Mouse (Mus musculus) midbrain, embryonic 15.5 days (tissue): ENCODE measurements around the gene Gtf3c3. TPM values are rescaled to one million over a fixed set of nuclear protein-coding genes. Genes with fewer than 3 reads are reported as not detected.
A peak's percentile ranks its signal among the peaks of the same experiment; 100 is the strongest.

Experiments used
- ATAC-seq: fragments of 200-750 bp; cut with Nextera tagmentation; replicated peaks from 2 replicates; pipeline ENCODE4 v1.8.0; 2017; ENCODE audit warnings: moderate TSS enrichment
- H3K27ac ChIP-seq: fragments of 300-500 bp; sonication (generic); 2 replicates; pipeline ENCODE4 v1.5.1; 2015; ENCODE audit warnings: mild to moderate bottlenecking, inconsistent platforms
- H3K27me3 ChIP-seq: fragments of 300-500 bp; sonication (generic); replicated peaks from 2 replicates; pipeline ENCODE4 v1.6.1; 2015; ENCODE audit warnings: inconsistent platforms
- H3K36me3 ChIP-seq: fragments of 300-500 bp; sonication (generic); replicated peaks from 2 replicates; pipeline ENCODE4 v1.6.1; 2015; ENCODE audit warnings: inconsistent platforms
- H3K4me1 ChIP-seq: fragments of 300-500 bp; sonication (generic); 2 replicates; pipeline ENCODE4 v1.6.1; 2015; ENCODE audit warnings: inconsistent platforms
- H3K4me2 ChIP-seq: fragments of 300-500 bp; sonication (generic); 2 replicates; pipeline ENCODE4 v1.6.1; 2015; ENCODE audit warnings: inconsistent platforms, mild to moderate bottlenecking, moderate library complexity
- H3K4me3 ChIP-seq: fragments of 300-500 bp; sonication (generic); 2 replicates; pipeline ENCODE4 v1.5.1; 2015; ENCODE audit warnings: mild to moderate bottlenecking, inconsistent platforms
- H3K9ac ChIP-seq: fragments of 300-500 bp; sonication (generic); 2 replicates; pipeline ENCODE4 v1.6.1; 2015; ENCODE audit warnings: mild to moderate bottlenecking, inconsistent platforms
- H3K9me3 ChIP-seq: fragments of 300-500 bp; sonication (generic); 2 replicates; pipeline ENCODE4 v1.6.1; 2016; ENCODE audit warnings: inconsistent platforms
- WGBS: fragments of 180-500 bp; shearing (Covaris S2); methylation state at CpG from one replicate; pipeline ENCODE4 v1.1.7; 2015; ENCODE audit warnings: mixed read lengths; 5-methylcytosine and 5-hydroxymethylcytosine counted together
- polyA plus RNA-seq: library from polyadenylated mRNA; unstranded; fragments of >200 nt; fragmentation: Nextera tagmentation; extraction: Ambion mirVana; gene quantifications from 2 replicates; pipeline ENCODE4 v1.2.1, GENCODE M21; 2015

The Gtf3c3 gene
- polyA plus RNA-seq, result 22.1 and 23.2 TPM in 2 replicates

- H3K27me3 ChIP-seq, result no peaks in the 10 kb centered on the region
- peak within 1 kb of the TSS; percentile 40; the same call in 1 of the 2 replicates for H3K27ac ChIP-seq
- peak; percentile 100 for ATAC-seq
- 3% methylated on average over 39 of the region's 39 CpGs for WGBS
- H3K9ac ChIP-seq, result peak within 1 kb of the TSS; percentile 82
- H3K4me3 ChIP-seq, result peak within 1 kb of the TSS; percentile 90
- H3K9me3 ChIP-seq, result no peaks in the 10 kb centered on the region
- peaks cover 26% of the 10 kb centered on the region for H3K4me1 ChIP-seq
- peak within 1 kb of the TSS; percentile 77 for H3K4me2 ChIP-seq
- no peaks in the 10 kb centered on the region; the same call in 1 of the 2 replicates for H3K36me3 ChIP-seq
Observed at GRCm38 (mm10) chr1:54438340-54439079, at the start of gene Gtf3c3. Gene Gtf3c3 (minus strand): TSS chr1:54438971.

- Histone ChIP-seq H3K36me3 (peaks cover 32% of the 10 kb centered on the region), H3K9ac (no peak overlapping the region), H3K9me3 (no peaks in the 10 kb centered on the region), H3K27me3 (no peaks in the 10 kb centered on the region), H3K27ac (no peak overlapping the region), H3K4me1 (no peaks in the 10 kb centered on the region), H3K4me3 (no peak overlapping the region), H3K4me2 (no peak overlapping the region)
- WGBS, result 50% methylated on average over 3 of the region's 3 CpGs
- ATAC-seq, result peak; percentile 58; the same call in 1 of the 2 replicates
Observed at GRCm38 (mm10) chr1:54484744-54485420, 46.1 kb upstream of the Gtf3c3 start.

- ATAC-seq, result no peak
- Histone ChIP-seq H3K4me1 (no peaks in the 10 kb centered on the region), H3K9ac (no peak overlapping the region), H3K27me3 (no peaks in the 10 kb centered on the region), H3K36me3 (peaks cover 26% of the 10 kb centered on the region), H3K4me2 (no peak overlapping the region), H3K27ac (no peak overlapping the region), H3K4me3 (no peak overlapping the region), H3K9me3 (no peaks in the 10 kb centered on the region)
- 96% methylated on average over 12 of the region's 12 CpGs for whole genome bisulfite sequencing
Observed at GRCm38 (mm10) chr1:54480491-54480890, 41.7 kb upstream of the Gtf3c3 start.

- Histone ChIP-seq H3K4me2 (no peak overlapping the region), H3K27me3 (no peaks in the 10 kb centered on the region), H3K4me3 (no peak overlapping the region), H3K4me1 (no peaks in the 10 kb centered on the region), H3K9ac (no peak overlapping the region), H3K36me3 (no peaks in the 10 kb centered on the region), H3K9me3 (no peaks in the 10 kb centered on the region), H3K27ac (no peak overlapping the region)
- no peak for ATAC-seq
Observed at GRCm38 (mm10) chr1:54468662-54469061, 29.9 kb upstream of the Gtf3c3 start.

GRCm38 (mm10) chr1:54467366-54467765 lies 28.6 kb upstream of the Gtf3c3 start:
- WGBS, result 97% methylated on average over 1 of the region's 1 CpGs
- Histone ChIP-seq H3K9me3 (no peaks in the 10 kb centered on the region), H3K4me3 (no peak overlapping the region), H3K27ac (no peak overlapping the region), H3K9ac (no peak overlapping the region), H3K4me2 (no peak overlapping the region), H3K36me3 (no peaks in the 10 kb centered on the region), H3K27me3 (no peaks in the 10 kb centered on the region), H3K4me1 (no peaks in the 10 kb centered on the region)
- no peak for ATAC-seq

GRCm38 (mm10) chr1:54452116-54452515 lies 13.3 kb upstream of the Gtf3c3 start:
- H3K4me3 ChIP-seq, result no peak overlapping the region
- H3K9ac ChIP-seq, result no peak overlapping the region
- WGBS, result 91% methylated on average over 2 of the region's 2 CpGs
- H3K9me3 ChIP-seq, result no peaks in the 10 kb centered on the region
- no peak overlapping the region for H3K27ac ChIP-seq
- H3K4me2 ChIP-seq, result no peak overlapping the region
- H3K36me3 ChIP-seq, result no peaks in the 10 kb centered on the region
- no peaks in the 10 kb centered on the region for H3K27me3 ChIP-seq
- no peaks in the 10 kb centered on the region for H3K4me1 ChIP-seq
- ATAC-seq, result no peak

GRCm38 (mm10) chr1:54448833-54449232 lies 10.1 kb upstream of the Gtf3c3 start:
- no peaks in the 10 kb centered on the region for H3K27me3 ChIP-seq
- H3K36me3 ChIP-seq, result no peaks in the 10 kb centered on the region
- H3K9ac ChIP-seq, result no peak overlapping the region
- H3K4me3 ChIP-seq, result no peak overlapping the region
- 84% methylated on average over 4 of the region's 4 CpGs for WGBS
- H3K27ac ChIP-seq, result no peak overlapping the region
- no peak overlapping the region for H3K4me2 ChIP-seq
- H3K4me1 ChIP-seq, result no peaks in the 10 kb centered on the region
- H3K9me3 ChIP-seq, result no peaks in the 10 kb centered on the region
- ATAC-seq, result no peak

GRCm38 (mm10) chr1:54443641-54444040 lies 4.9 kb upstream of the Gtf3c3 start:
- no peak overlapping the region for H3K4me2 ChIP-seq
- no peaks in the 10 kb centered on the region for H3K27me3 ChIP-seq
- H3K4me1 ChIP-seq, result peaks cover 4% of the 10 kb centered on the region
- 48% methylated on average over 7 of the region's 7 CpGs for WGBS
- no peak for ATAC-seq
- no peak overlapping the region for H3K27ac ChIP-seq
- H3K36me3 ChIP-seq, result no peaks in the 10 kb centered on the region
- H3K9ac ChIP-seq, result no peak overlapping the region
- no peaks in the 10 kb centered on the region for H3K9me3 ChIP-seq
- no peak overlapping the region for H3K4me3 ChIP-seq

- H3K27ac ChIP-seq, result peak overlapping the region; percentile 40; the same call in 1 of the 2 replicates
- WGBS, result 45% methylated on average over 3 of the region's 3 CpGs
- H3K27me3 ChIP-seq, result no peaks in the 10 kb centered on the region
- H3K4me2 ChIP-seq, result peak overlapping the region; percentile 77
- peak overlapping the region; percentile 90 for H3K4me3 ChIP-seq
- H3K9me3 ChIP-seq, result no peaks in the 10 kb centered on the region
- H3K9ac ChIP-seq, result peak overlapping the region; percentile 82; the same call in 1 of the 2 replicates
- H3K36me3 ChIP-seq, result no peaks in the 10 kb centered on the region
- ATAC-seq, result peak; percentile 40; the same call in 1 of the 2 replicates
- H3K4me1 ChIP-seq, result peaks cover 26% of the 10 kb centered on the region
Observed at GRCm38 (mm10) chr1:54439080-54439476, 307 bp upstream of the Gtf3c3 start.

- 91% methylated on average over 4 of the region's 4 CpGs for WGBS
- Histone ChIP-seq H3K27me3 (no peaks in the 10 kb centered on the region), H3K4me2 (no peak overlapping the region), H3K9ac (no peak overlapping the region), H3K4me3 (no peak overlapping the region), H3K36me3 (peaks cover 41% of the 10 kb centered on the region; the same call in 1 of the 2 replicates), H3K9me3 (no peaks in the 10 kb centered on the region), H3K27ac (no peak overlapping the region), H3K4me1 (no peaks in the 10 kb centered on the region)
- ATAC-seq, result no peak
Observed at GRCm38 (mm10) chr1:54422195-54422750, 16.5 kb downstream of the Gtf3c3 start.

- Histone ChIP-seq H3K4me1 (no peaks in the 10 kb centered on the region), H3K9me3 (no peaks in the 10 kb centered on the region), H3K4me3 (no peak overlapping the region), H3K4me2 (no peak overlapping the region), H3K27ac (no peak overlapping the region), H3K27me3 (no peaks in the 10 kb centered on the region), H3K36me3 (peaks cover 39% of the 10 kb centered on the region; the same call in 1 of the 2 replicates), H3K9ac (no peak overlapping the region)
- ATAC-seq, result no peak
- 95% methylated on average over 3 of the region's 3 CpGs for WGBS
Observed at GRCm38 (mm10) chr1:54421670-54422069, 17.1 kb downstream of the Gtf3c3 start.

- peaks cover 17% of the 10 kb centered on the region; the same call in 1 of the 2 replicates for H3K36me3 ChIP-seq
- ATAC-seq, result no peak
Observed at GRCm38 (mm10) chr1:54402736-54403135, 36.0 kb downstream of the Gtf3c3 start.

More at GRCm38 (mm10) chr1:54402736-54403135, 36.0 kb downstream of the Gtf3c3 start:
- Histone ChIP-seq H3K9me3 (no peaks in the 10 kb centered on the region), H3K27me3 (no peaks in the 10 kb centered on the region), H3K9ac (no peak overlapping the region), H3K4me1 (no peaks in the 10 kb centered on the region), H3K4me3 (no peak overlapping the region), H3K27ac (no peak overlapping the region), H3K4me2 (no peak overlapping the region)
